Mouse (Mus musculus): ENCODE results near the gene Cst11.
"Not testable (repeated sequence)": the region's sequence is repeated elsewhere in the genome, so short reads cannot be mapped to it uniquely, and the experiment has no call there.

Cst11 gene

DNA sequence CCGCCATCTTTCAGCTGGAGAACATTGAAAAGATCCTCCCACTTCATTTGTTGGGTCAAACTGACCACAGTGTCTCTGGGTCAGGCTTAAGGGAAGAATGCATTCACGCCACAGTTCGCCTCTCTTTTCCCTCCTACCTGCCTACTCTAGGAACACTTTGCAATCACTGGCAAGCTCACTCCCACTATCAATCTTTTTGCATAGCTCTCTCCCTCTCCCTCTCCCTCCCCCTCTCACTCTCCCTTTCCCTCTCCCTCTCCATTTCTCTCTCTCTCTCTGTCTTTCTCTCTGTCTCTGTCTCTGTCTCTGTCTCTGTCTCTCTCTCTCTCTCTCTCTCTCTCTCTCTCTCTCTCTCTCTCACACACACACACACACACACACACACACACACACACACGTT lies at the start of gene Cst11:
Cst11 (minus strand) TSS at position 101 of the 400 bp plus-strand sequence.
- DNase-seq (ENCODE audit: low spot score in 2 of 2), result not testable (repeated sequence)

DNA sequence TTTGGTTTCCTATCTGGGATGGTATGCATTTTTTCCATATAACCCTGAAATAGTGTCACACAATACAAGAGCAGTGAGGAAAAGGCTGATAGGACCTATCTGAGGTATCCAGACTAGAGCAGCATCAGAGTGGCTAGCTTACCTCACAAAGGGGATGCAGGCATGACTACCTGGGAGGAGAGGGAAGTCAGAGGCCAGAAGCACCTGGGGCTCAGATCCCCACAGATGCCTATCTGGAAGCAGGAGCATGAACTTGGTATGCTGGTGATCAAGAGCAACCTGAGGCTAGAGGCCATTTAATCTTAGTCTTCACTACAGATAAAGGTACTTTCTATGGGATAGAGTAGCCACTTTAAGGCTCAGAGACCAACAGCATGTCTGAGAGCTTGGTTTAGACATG lies 48.6 kb upstream of the Cst11 start, which contains the start of gene Cst13:
Cst13 (plus strand) TSS at position 173 of the 400 bp plus-strand sequence.
- no peak for DNase-seq (ENCODE audit: low spot score in 2 of 2)

DNA sequence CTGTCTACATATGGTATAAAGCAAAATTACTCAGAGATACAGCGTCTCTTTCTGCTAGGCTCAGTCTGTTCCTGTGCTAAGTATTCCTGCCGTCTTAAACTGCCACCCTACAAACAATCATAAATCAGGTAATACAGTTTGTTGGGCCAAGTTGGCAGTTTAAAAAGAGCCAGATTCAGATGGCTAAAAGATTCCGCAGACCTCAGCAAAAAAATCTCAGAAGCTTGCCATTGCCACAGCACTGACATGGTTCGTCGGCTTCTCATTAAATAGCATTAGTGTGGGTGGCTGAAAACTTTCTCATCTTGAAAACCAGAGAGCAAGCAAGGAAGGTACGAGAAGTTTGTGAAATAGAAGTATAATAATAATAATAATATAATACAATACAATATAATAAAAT lies 35.4 kb upstream of the Cst11 start:
- DNase-seq (ENCODE audit: low spot score in 2 of 2), result no peak

DNA sequence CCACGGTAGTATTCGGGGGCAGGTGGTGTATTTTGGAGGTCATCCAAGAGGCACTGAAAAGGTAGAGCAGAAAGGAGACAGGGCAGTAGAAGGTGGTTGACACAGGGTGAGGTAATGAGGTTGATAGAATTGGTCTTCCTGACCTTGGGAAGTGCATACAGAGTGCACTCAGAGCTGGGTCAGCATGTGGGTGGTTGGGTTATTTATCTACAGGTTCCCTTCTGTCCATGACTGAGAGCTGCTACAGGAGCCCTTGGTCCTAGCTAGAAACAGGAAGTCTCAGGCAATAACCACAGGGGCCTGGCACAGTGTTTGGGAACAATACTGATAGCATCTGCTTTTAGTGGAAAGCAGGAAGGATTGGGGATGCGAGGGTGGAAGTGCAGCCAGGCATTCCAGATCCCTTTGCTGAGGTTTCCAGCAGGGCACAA lies 30.2 kb upstream of the Cst11 start:
- no peak for DNase-seq (ENCODE audit: low spot score in 2 of 2)

DNA sequence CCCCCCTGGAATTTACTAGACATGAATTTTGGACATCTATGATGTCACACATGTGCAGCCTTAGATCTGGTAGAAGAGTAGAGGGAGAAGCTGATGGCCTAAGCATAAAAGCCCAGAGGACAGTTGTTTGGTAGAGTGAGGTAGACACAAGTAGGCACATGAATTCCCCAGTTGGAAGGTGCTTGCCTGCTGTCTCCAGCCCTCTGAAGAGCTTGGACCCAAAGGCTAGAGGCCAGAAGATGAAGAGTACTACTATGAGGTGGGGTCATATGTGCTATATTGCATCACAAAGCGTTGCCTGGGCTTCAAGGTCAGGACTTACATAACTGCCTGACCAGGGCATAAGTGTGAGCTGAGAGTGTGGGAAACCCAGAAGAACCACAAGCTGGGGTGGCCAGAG lies 27.2 kb upstream of the Cst11 start, which contains the start of gene Cst8:
Cst8 (plus strand) TSS at position 301 of the 400 bp plus-strand sequence.
- DNase-seq (ENCODE audit: low spot score in 2 of 2), result no peak

DNA sequence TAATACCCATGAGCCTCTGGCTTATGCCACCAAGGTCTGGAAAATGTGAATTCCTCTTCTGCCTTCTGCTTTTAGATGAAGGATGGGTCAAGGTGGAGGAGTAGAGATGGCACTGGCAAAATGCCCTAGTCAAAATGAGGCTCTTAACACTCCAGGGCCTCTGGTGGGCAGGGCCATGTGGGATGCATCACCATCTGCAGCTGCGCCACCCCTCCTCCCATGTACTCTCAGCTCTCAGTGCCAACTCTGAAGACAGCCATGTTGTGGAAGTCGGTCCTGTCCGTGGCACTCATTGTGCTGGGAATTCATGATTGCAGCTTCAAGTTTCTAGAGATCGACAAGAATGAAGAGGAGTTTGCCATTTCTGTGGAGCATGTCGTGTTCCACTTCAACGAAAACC lies 17.8 kb upstream of the Cst11 start, which contains the start of gene Cst12:
Cst12 (plus strand) TSS at position 220 of the 400 bp plus-strand sequence.
- no peak for DNase-seq (ENCODE audit: low spot score in 2 of 2)

DNA sequence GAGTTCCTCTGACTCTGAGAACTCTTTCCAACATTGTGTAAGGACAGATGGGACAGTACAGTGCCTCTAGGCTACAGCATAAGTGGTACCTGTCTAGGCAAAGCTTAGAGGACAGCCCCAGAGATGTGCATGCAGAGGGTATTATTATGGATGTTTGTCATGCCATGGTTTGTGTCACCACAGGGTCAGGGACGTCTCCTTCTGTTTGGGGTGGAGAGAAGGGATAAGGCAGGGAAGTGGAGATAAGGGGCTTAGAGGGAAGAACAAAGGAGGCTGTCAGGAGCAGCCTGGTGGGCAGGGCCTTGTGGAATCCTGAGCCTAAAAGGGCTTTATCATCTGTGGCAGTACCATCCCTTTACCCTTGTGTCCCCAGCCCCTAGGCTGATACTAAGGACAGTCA lies 10.4 kb upstream of the Cst11 start, which contains the start of gene 8030411F24Rik:
8030411F24Rik (plus strand) TSS at position 301 of the 400 bp plus-strand sequence.
- DNase-seq (ENCODE audit: low spot score in 2 of 2), result no peak

DNA sequence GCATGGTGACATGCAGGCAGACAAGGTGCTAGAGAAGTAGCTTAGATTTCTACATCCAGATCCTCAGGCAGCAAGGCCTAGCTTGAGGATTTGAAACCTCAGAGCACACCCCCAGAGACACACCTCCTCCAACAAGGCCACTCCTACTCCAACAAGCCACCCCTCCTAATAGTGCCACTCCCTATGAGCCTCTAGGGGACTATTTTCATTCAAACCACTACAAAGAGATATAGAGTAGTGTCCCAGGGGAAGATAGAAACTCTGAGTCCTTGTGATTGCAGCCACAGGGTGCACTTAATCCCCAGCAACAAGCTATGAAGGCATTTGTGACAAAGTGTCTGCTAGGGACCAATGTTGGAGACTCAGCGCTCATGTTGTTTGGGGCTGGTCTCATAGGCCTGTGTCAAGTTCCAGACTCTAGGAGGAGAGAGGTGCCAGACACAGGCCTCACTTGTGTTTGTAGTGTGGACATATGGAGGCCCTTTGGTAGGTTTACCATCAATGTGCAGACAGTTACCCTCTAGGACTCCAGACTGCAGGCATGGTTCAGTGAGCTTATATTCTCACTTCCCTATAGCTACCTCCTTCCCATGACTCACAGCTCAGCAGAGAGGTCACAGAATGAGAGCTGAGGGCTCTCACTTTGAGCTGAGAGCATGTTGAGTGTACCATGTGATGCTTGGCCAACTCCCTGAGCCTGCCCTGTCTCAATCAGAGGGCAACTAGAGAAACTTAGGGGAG lies 7.5 kb downstream of the Cst11 start:
- DNase-seq (ENCODE audit: low spot score in 2 of 2), result no peak

DNA sequence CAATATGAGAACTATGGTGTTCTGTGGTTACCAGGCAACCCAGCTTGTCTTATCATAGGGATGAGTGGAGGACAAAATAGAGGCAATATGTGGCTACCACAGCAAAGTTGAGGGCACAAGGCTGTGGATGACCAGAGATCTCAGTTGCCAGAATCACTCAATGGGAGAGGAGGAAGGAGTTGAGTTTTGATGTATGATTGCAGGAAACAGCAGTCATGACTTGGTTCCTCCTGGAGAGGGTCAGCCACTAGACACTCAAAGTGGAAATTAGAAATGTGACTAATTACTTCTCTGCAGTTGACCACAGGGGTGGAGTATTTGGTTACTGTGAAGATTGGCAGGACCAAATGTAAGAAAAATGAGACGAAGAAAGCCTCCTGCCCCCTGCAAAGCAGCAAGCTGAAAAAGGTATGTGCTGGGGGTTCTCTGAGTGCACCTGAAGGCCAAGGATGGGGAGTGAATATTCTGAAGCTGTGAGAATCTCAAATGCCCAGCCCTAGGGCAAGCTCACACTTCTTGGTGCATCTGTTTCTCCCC lies 16.9 kb downstream of the Cst11 start:
- no peak for DNase-seq (ENCODE audit: low spot score in 2 of 2)

DNA sequence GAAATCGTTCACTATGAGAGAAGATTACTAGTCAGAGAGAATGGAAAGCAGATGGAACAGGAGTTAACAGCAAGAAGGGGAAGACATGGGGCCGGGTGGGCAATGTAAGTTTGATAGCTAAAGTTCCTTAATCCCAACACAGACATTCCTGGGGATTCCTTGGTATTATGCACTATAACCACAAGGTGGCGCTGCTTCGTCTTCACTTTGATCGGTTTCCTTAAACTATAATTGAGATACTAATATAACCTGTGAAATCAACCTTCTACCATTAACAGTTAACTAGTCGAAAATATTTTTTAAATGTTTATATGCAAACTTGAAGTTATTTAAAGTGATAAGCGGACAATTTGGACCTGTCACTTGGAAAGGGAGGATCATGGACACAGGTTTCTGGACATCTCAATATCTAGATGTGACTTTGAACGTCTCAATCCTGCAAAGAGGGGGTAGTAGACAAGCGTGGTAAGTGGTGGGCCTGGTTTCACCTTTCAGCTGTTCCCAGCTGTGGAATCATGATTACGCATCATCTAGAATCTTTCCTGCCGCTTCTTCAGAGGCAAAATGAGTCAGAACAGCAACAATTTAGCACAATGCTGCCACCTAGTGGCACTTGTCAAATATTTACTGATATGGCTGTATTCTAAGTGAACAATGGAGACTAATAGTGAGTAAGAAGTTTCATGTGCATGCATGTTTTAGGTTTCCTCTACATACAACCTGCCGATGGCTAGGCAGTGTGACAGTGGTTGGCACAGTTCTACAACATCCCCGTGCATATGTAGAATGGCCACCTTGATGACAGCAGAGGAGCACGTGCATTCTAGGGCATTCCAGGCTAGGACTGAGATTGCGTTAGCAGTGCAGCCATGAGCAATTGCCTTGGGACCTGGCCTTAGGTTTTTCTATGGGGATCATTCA lies 19.1 kb downstream of the Cst11 start:
- peak; percentile 56 to 65 for DNase-seq (ENCODE audit: low spot score in 2 of 2)

DNA sequence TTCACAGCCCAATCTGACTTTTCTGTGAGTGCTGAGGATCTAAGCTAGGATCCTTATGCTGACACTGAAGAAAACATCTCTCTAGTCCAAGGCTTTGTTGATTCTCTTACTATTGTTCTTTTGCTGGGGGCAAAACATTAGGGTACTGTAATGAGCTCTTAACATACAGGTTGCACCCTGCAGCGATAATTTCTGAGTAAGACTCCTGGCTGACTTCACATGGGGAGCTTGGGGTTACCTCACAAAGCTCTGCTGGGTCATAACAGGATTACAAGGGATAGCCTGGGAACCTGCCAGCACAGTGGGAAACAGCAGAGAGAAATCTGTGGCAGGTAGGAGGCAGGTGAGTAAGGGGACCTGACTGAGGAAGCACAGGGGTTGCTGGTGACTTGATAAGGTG lies 21.2 kb downstream of the Cst11 start, which contains the start of gene Cstl1:
Cstl1 (plus strand) TSS at position 301 of the 400 bp plus-strand sequence.
- DNase-seq (ENCODE audit: low spot score in 2 of 2), result no peak

DNA sequence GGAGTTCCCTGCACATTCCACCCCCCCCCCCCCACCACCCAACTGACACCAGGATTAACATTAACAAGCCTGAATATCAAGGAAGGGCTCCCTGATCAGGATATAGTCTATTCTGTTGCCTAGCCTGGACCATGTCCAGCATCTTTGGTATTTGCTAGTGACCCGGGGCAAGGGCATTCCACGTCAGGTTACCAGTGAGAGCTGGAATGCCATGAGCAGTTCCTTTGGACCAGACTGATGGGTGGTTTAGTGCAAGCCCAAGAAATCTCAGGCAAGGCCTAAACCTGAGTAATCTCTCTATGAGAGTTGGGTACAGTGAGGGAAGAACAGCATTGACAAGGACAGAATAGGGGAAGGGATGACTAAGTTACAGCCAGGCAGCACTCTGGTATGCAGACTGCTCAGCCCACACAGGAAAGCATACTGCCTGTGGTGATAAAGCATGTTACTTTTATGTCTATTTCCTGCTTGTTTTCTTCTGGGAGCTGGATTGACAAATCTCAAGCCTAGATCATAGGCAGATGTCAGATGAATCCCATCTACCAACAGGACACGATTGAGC lies 27.4 kb downstream of the Cst11 start:
- no peak for DNase-seq (ENCODE audit: low spot score in 2 of 2)

DNA sequence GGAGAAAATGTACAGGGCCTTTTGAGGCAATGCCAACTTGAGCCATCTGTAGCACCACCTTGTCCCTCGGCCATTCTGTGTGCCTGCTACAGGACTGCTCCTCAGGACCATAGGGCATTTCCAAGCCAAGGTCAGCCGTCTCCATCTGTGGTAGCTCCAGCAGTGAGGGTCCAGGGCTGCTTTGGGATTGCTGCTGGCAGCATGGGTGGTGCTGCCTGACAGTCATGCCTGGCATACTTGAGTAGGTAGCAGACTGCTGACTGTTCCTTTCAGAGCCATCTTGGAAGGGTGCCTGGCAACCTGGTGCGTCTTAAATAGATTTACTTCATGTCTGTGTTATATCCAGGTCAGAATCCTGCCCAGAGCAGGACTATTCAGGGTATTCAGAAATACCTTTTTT lies 28.3 kb downstream of the Cst11 start:
- peak; percentile 21 to 23 for DNase-seq (ENCODE audit: low spot score in 2 of 2)

DNA sequence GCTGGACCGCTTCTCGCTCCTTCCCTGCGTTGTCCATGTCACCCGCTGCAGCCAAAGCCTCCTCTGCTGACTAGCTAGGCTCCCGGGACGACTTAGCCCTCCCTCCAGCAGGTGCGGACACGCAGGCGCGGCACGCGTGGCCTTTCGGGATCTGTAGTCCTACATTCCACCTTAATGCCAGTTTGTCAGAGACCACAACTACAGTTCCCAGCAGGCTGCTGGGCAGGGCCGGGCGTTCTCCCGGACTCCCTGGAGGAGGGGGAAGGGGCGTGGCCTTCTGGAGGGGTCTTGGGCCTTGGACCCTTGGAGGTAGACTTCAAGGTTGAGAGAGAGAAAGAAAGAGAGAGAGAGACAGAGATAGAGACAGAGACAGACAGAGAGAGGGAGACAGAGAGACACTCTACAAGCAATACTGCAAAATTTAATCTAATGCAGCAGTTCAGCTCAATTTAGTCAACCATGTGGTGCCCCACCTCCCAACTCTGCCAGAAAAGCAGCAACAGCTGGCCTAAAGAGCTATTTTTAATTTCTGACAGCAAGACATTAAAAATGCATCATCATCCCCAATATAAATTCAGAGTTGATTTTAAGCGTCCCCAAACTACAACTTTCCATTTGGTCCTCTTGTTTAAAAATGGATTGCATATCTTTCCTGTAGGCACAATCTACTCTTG lies 38.8 kb downstream of the Cst11 start, which contains the start of gene Napb:
Napb (minus strand) TSS at position 141 of the 674 bp plus-strand sequence.
- DNase-seq (ENCODE audit: low spot score in 2 of 2), result peak; percentile 93

DNA sequence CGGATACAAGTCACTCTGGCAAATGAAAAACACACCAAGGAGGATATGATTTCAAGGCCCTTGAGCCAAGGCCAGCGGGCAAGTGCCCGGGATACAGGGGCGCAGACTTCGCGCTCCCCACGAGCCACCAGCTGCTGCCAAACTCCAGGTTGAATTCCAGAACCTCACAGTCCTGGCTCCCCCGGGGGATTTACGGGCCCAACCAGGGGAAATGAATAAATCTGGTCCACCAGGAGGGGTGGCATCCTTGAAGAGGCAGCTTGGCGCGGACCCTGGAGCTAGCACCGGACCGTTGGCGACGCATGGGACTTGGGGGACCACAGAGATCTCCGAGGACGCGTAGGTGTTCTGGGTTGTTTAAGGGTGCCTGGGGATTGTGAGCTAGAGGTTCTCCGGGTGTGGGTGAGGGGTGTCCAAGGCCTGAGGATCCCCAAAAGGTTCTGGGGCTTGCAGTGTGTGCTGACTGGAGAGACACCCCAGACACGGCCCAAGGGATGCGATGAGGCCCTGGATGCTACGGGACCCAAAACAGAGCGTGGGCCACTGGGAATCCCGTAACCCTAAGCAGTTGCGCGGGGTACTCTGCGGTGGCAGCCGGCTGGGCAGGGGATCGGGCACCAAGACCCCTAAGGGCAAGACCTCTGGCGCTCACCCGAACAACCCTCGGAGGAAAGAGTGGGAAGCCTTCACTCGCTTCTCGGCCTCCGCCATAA lies 39.5 kb downstream of the Cst11 start:
- DNase-seq (ENCODE audit: low spot score in 2 of 2), result no peak

DNA sequence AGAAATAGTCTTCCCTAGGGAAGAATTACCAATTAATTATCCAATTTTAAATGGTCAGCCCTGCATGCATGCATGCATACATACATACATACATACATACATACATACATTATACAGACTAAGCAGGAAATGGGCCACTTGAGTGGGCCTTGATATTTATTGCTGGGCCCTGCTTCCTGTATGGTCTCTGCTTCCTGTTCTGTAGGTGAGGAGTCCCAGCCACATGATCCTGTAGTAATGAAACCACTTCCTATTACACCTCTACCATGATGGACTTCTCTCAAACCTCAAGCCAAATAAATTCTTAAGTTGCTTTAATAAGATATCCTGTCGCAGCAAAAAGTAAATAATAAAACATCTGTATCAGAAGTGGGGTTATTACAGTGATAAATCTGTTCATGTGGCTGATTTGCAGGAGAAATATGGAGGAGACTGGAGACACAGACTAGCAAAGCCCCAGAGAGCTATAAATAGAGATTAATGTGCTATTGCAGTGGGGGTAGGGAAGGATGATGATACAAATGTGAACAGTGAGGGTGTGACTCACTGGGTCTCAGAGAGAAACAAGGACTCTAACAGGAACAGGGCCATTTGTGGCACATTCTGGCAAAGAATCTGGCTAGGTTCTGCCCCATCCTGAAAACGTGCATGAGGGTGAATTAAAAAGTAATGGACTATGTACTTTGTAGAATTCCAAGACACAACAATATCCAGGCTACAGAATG lies 51.9 kb downstream of the Cst11 start:
- DNase-seq (ENCODE audit: low spot score in 2 of 2), result no peak

Measured in frontal cortex, postnatal 10 days (tissue).